20 mouse cellular contexts compared by ENCODE assay signal in the genomic region with DNA sequence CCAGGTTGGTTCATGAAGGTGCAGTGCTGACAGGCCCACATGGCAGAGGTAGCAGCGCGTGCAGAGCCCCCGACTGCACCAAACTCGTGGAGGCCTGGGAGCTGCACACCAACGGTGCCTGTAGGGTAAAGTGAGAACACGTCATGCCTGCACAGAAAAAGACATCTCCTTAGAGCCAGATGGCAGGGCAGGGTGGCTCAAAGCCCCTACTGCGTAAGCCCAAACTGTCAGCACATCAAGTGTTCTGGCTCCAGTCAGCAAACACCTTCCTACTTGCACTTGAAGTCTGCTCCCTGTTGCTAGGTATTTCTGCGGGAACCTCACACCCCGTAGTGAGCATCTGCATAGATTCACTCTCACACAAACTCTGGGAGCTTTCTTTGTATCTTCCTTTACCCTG. TPM values are rescaled to one million over a fixed set of nuclear protein-coding genes. Genes with fewer than 3 reads are reported as not detected.
A peak's percentile ranks its signal among the peaks of the same experiment; 100 is the strongest.
DNase-seq lines count a peak whose midpoint lies in the region; ATAC-seq and TF ChIP-seq lines count a peak whose summit lies in the region.
"Had no signal": no experiment of that assay in that cellular context is flagged by ENCODE, and none has a peak within 500 bp of the region (broad histone marks: within the 10 kb centered on the region; RNA-seq: fewer than 3 reads in every experiment).

No protein-coding gene starts in this region.

- H3K4me3 ChIP-seq in heart, embryonic 15.5 days = no peak overlapping the region
- H3K4me3 ChIP-seq in midbrain, embryonic 14.5 days (replicated peaks; ENCODE audit: low read depth, low read length) = no peak overlapping the region
- H3K4me3 ChIP-seq in intestine, postnatal 0 days (ENCODE audit: low read depth, low read length) = no peak overlapping the region
- H3K4me3 ChIP-seq: embryonic facial prominence, embryonic 10.5 days; hindbrain, embryonic 15.5 days; lung, embryonic 15.5 days; midbrain, embryonic 15.5 days had no signal

- H3K27ac ChIP-seq in heart, embryonic 15.5 days = peak overlapping the region; percentile 91
- no peak overlapping the region for H3K27ac ChIP-seq in midbrain, embryonic 14.5 days (replicated peaks; ENCODE audit: low read depth, low read length)
- no peak overlapping the region for H3K27ac ChIP-seq in intestine, postnatal 0 days (ENCODE audit: low read depth, low read length)
- H3K27ac ChIP-seq: embryonic facial prominence, embryonic 10.5 days; hindbrain, embryonic 15.5 days; lung, embryonic 15.5 days; midbrain, embryonic 15.5 days had no signal

- peak overlapping the region; percentile 7; the same call in 1 of the 2 replicates for H3K9ac ChIP-seq in heart, embryonic 15.5 days
- H3K9ac ChIP-seq in midbrain, embryonic 14.5 days (replicated peaks; ENCODE audit: low read length) = no peak overlapping the region
- no peak overlapping the region for H3K9ac ChIP-seq in intestine, postnatal 0 days (ENCODE audit: low read depth, low read length)
- H3K9ac ChIP-seq: hindbrain, embryonic 15.5 days; lung, embryonic 15.5 days; midbrain, embryonic 15.5 days had no signal

- DNase-seq in left cerebral cortex, adult 18-20 months (ENCODE audit: low spot score in 2 of 2) = peak; percentile 31 to 48
- no peak for DNase-seq in left cerebral cortex, postnatal 4 days
- peak; percentile 51 to 72 for DNase-seq in heart, adult 18-20 months
- peak; percentile 53 for DNase-seq in right cerebral cortex, postnatal 25 days
- no peak for DNase-seq in thymus, adult 18-20 months
- DNase-seq in midbrain, embryonic 14.5 days = no peak
- DNase-seq: B cell, adult 2 months; cerebellum, adult 11 months; cerebellum, postnatal 25 days; kidney, adult 2 months; kidney, postnatal 36 days; layer of hippocampus, postnatal 36 days had no signal

- no peak for TF ChIP-seq CTCF in intestine, postnatal 0 days (IDR thresholded peaks at IDR 0.05; ENCODE audit: low read depth)

- 49% methylated on average over 9 of the region's 9 CpGs for WGBS in heart, embryonic 15.5 days
- 93% methylated on average over 9 of the region's 9 CpGs for WGBS in midbrain, embryonic 14.5 days
- 91% methylated on average over 9 of the region's 9 CpGs for WGBS in intestine, postnatal 0 days

- 0 out of 2 replicates have a peak overlapping the region, but pooled peaks have one; percentile 11 for H3K4me2 ChIP-seq in heart, embryonic 15.5 days
- H3K4me2 ChIP-seq in midbrain, embryonic 14.5 days (ENCODE audit: low read length) = no peak overlapping the region
- no peak overlapping the region for H3K4me2 ChIP-seq in intestine, postnatal 0 days (replicated peaks; ENCODE audit: low read depth)
- H3K4me2 ChIP-seq: hindbrain, embryonic 15.5 days; lung, embryonic 15.5 days; midbrain, embryonic 15.5 days had no signal

- H3K4me1 ChIP-seq in heart, embryonic 15.5 days (replicated peaks) = peaks cover 70% of the 10 kb centered on the region
- peaks cover 8% of the 10 kb centered on the region for H3K4me1 ChIP-seq in midbrain, embryonic 14.5 days (ENCODE audit: control insufficient read depth, insufficient read depth, low read length)
- 0 out of 2 replicates have a peak, but pooled peaks cover 3% of the 10 kb centered on the region for H3K4me1 ChIP-seq in intestine, postnatal 0 days (replicated peaks; ENCODE audit: control insufficient read depth, insufficient read depth, low read length)

- intact Hi-C loops in left cerebral cortex, postnatal 4 days (cut with DNase I) = no loop called here

- H3K36me3 ChIP-seq in heart, embryonic 15.5 days = peaks cover 50% of the 10 kb centered on the region
- peaks cover 74% of the 10 kb centered on the region for H3K36me3 ChIP-seq in midbrain, embryonic 14.5 days (ENCODE audit: control insufficient read depth, insufficient read depth, low read length)
- H3K36me3 ChIP-seq in intestine, postnatal 0 days (ENCODE audit: control insufficient read depth, insufficient read depth) = peaks cover 70% of the 10 kb centered on the region

- no peaks in the 10 kb centered on the region for H3K27me3 ChIP-seq in heart, embryonic 15.5 days
- H3K27me3 ChIP-seq in midbrain, embryonic 14.5 days (ENCODE audit: control insufficient read depth, insufficient read depth, low read length) = no peaks in the 10 kb centered on the region
- no peaks in the 10 kb centered on the region for H3K27me3 ChIP-seq in intestine, postnatal 0 days (replicated peaks; ENCODE audit: control insufficient read depth, insufficient read depth, low read length)
- H3K27me3 ChIP-seq: hindbrain, embryonic 15.5 days; lung, embryonic 15.5 days; midbrain, embryonic 15.5 days had no signal

- ATAC-seq in heart, embryonic 15.5 days (replicated peaks; ENCODE audit: insufficient number of reproducible peaks, insufficient read depth, low FRiP score, low read depth) = peak; percentile 64
- no peak for ATAC-seq in midbrain, embryonic 14.5 days (ENCODE audit: low FRiP score, low TSS enrichment)
- no peak for ATAC-seq in intestine, postnatal 0 days
- ATAC-seq: midbrain, embryonic 15.5 days had no signal

- H3K9me3 ChIP-seq in heart, embryonic 15.5 days (replicated peaks) = no peaks in the 10 kb centered on the region
- H3K9me3 ChIP-seq in midbrain, embryonic 14.5 days (ENCODE audit: control insufficient read depth, low read length) = no peaks in the 10 kb centered on the region
- H3K9me3 ChIP-seq in intestine, postnatal 0 days (ENCODE audit: control insufficient read depth) = no peaks in the 10 kb centered on the region
- H3K9me3 ChIP-seq: embryonic facial prominence, embryonic 10.5 days; hindbrain, embryonic 15.5 days; lung, embryonic 15.5 days; midbrain, embryonic 15.5 days had no signal

RNA-seq across cellular contexts. Expression of a gene that starts 3.9 kb away (rescaled TPM):
- total RNA-seq in left cerebral cortex, adult 18-20 months (2021) = 10 to 100 TPM; 11.6 to 15.6 TPM
- total RNA-seq in left cerebral cortex, postnatal 4 days (2021) = 100 to 1,000 TPM in 1 of 2 experiments, 10 to 100 TPM in 1; 94.5 to 100 TPM
- 10 to 100 TPM; 10.6 to 11.7 TPM for total RNA-seq in heart, adult 18-20 months (2021)
- 27.0 and 38.0 TPM in 2 replicates for polyA plus RNA-seq in heart, embryonic 15.5 days (2015; fragmentation: Nextera tagmentation; extraction: Ambion mirVana)
- polyA plus RNA-seq in midbrain, embryonic 14.5 days (2014; fragmentation: Nextera tagmentation; extraction: Ambion mirVana) = 95.9 and 114 TPM in 2 replicates
- 9.7 and 11.7 TPM in 2 replicates for polyA plus RNA-seq in intestine, postnatal 0 days (2015; fragmentation: Nextera tagmentation; extraction: Ambion mirVana)

RNA-seq across cellular contexts. Expression of a gene that starts 21.2 kb away (rescaled TPM):
- total RNA-seq in left cerebral cortex, adult 18-20 months (2021) = not detected
- under 1 TPM; 0.42 to 0.44 TPM for total RNA-seq in left cerebral cortex, postnatal 4 days (2021)
- not detected for total RNA-seq in heart, adult 18-20 months (2021)
- polyA plus RNA-seq in heart, embryonic 15.5 days (2015; fragmentation: Nextera tagmentation; extraction: Ambion mirVana) = 0.42 and 0.66 TPM in 2 replicates
- 1.7 and 2.5 TPM in 2 replicates for polyA plus RNA-seq in midbrain, embryonic 14.5 days (2014; fragmentation: Nextera tagmentation; extraction: Ambion mirVana)
- polyA plus RNA-seq in intestine, postnatal 0 days (2015; fragmentation: Nextera tagmentation; extraction: Ambion mirVana) = 0.14 and 0.16 TPM in 2 replicates

RNA-seq across cellular contexts. Expression of a gene that starts 34.2 kb away (rescaled TPM):
- 1,000 to 10,000 TPM; 1,195 to 1,258 TPM for total RNA-seq in left cerebral cortex, adult 18-20 months (2021)
- total RNA-seq in left cerebral cortex, postnatal 4 days (2021) = 1,000 to 10,000 TPM; 3,514 to 3,537 TPM
- 100 to 1,000 TPM; 286 to 296 TPM for total RNA-seq in heart, adult 18-20 months (2021)
- polyA plus RNA-seq in heart, embryonic 15.5 days (2015; fragmentation: Nextera tagmentation; extraction: Ambion mirVana) = 921 and 1,308 TPM in 2 replicates
- 4,502 and 4,930 TPM in 2 replicates for polyA plus RNA-seq in midbrain, embryonic 14.5 days (2014; fragmentation: Nextera tagmentation; extraction: Ambion mirVana)
- 1,513 and 1,605 TPM in 2 replicates for polyA plus RNA-seq in intestine, postnatal 0 days (2015; fragmentation: Nextera tagmentation; extraction: Ambion mirVana)

RNA-seq across cellular contexts. Expression of a gene that starts 55.0 kb away (rescaled TPM):
- 10 to 100 TPM; 65.2 TPM for total RNA-seq in left cerebral cortex, adult 18-20 months (2021)
- 10 to 100 TPM; 63.8 to 66.2 TPM for total RNA-seq in left cerebral cortex, postnatal 4 days (2021)
- total RNA-seq in heart, adult 18-20 months (2021) = 10 to 100 TPM; 62.0 to 65.2 TPM
- 22.5 and 30.3 TPM in 2 replicates for polyA plus RNA-seq in heart, embryonic 15.5 days (2015; fragmentation: Nextera tagmentation; extraction: Ambion mirVana)
- 32.2 and 41.3 TPM in 2 replicates for polyA plus RNA-seq in midbrain, embryonic 14.5 days (2014; fragmentation: Nextera tagmentation; extraction: Ambion mirVana)
- polyA plus RNA-seq in intestine, postnatal 0 days (2015; fragmentation: Nextera tagmentation; extraction: Ambion mirVana) = 15.6 and 16.3 TPM in 2 replicates

RNA-seq across cellular contexts. Expression of a gene that starts 59.9 kb away (rescaled TPM):
- total RNA-seq in left cerebral cortex, adult 18-20 months (2021) = 1 to 10 TPM; 1.8 to 3.3 TPM
- 10 to 100 TPM in 1 of 2 experiments, under 1 TPM in 1; 0.77 to 13.3 TPM for total RNA-seq in left cerebral cortex, postnatal 4 days (2021)
- 1 to 10 TPM; 1.0 to 2.3 TPM for total RNA-seq in heart, adult 18-20 months (2021)
- 0.09 TPM in 1 of 2 replicates, not detected in the other for polyA plus RNA-seq in heart, embryonic 15.5 days (2015; fragmentation: Nextera tagmentation; extraction: Ambion mirVana)
- not detected in 2 replicates for polyA plus RNA-seq in midbrain, embryonic 14.5 days (2014; fragmentation: Nextera tagmentation; extraction: Ambion mirVana)
- not detected in 2 replicates for polyA plus RNA-seq in intestine, postnatal 0 days (2015; fragmentation: Nextera tagmentation; extraction: Ambion mirVana)
- polyA plus RNA-seq: gonadal fat pad, adult 2 months; hindbrain, embryonic 15.5 days; lung, embryonic 15.5 days; midbrain, embryonic 15.5 days; stomach, embryonic 16.5 days had no signal

Comparison
In these comparisons a context has a peak if more than half of its experiments do, and no peak if none do; other contexts are left out.
1. DNase-seq: peak in left cerebral cortex, adult 18-20 months (2 of 2), heart, adult 18-20 months (2 of 2) and right cerebral cortex, postnatal 25 days (single experiment); none in left cerebral cortex, postnatal 4 days (single experiment), thymus, adult 18-20 months (0 of 2) and midbrain, embryonic 14.5 days (single experiment).
2. RNA of a gene that starts 3.9 kb away (total RNA-seq): 94.5 to 100 TPM in left cerebral cortex, postnatal 4 days; 11.6 to 15.6 TPM in left cerebral cortex, adult 18-20 months and 10.6 to 11.7 TPM in heart, adult 18-20 months; every median in the first group is over 4 times any median in the second.
3. RNA of a gene that starts 34.2 kb away (total RNA-seq): 3,514 to 3,537 TPM in left cerebral cortex, postnatal 4 days and 1,195 to 1,258 TPM in left cerebral cortex, adult 18-20 months; 286 to 296 TPM in heart, adult 18-20 months; every median in the first group is over 4 times any median in the second.